Mouse (Mus musculus) forebrain, embryonic 15.5 days (tissue): ENCODE results near the gene Bglap2. TPM values are rescaled to one million over a fixed set of nuclear protein-coding genes. Genes with fewer than 3 reads are reported as not detected.

Source experiments
- ATAC-seq: fragments of 200-750 bp; cut with Nextera tagmentation; replicated peaks from 2 replicates; pipeline ENCODE4 v1.8.0; 2017; ENCODE audit warnings: mild to moderate bottlenecking, moderate TSS enrichment, moderate library complexity
- H3K27ac ChIP-seq: fragments of 300-500 bp; sonication (generic); replicated peaks from 2 replicates; pipeline ENCODE4 v1.5.1; 2015; ENCODE audit warnings: mild to moderate bottlenecking, inconsistent platforms
- H3K27me3 ChIP-seq: fragments of 300-500 bp; sonication (generic); 2 replicates; pipeline ENCODE4 v1.6.1; 2015; ENCODE audit warnings: inconsistent platforms
- H3K36me3 ChIP-seq: fragments of 300-500 bp; sonication (generic); 2 replicates; pipeline ENCODE4 v1.6.1; 2015; ENCODE audit warnings: mild to moderate bottlenecking, inconsistent platforms
- H3K4me1 ChIP-seq: fragments of 300-500 bp; sonication (generic); 2 replicates; pipeline ENCODE4 v1.6.1; 2015; ENCODE audit warnings: inconsistent platforms
- H3K4me2 ChIP-seq: fragments of 300-500 bp; sonication (generic); replicated peaks from 2 replicates; pipeline ENCODE4 v1.6.1; 2015; ENCODE audit warnings: mild to moderate bottlenecking, inconsistent platforms
- H3K4me3 ChIP-seq: fragments of 300-500 bp; sonication (generic); 2 replicates; pipeline ENCODE4 v1.5.1; 2015; ENCODE audit warnings: mild to moderate bottlenecking, inconsistent platforms
- H3K9ac ChIP-seq: fragments of 300-500 bp; sonication (generic); replicated peaks from 2 replicates; pipeline ENCODE4 v1.6.1; 2015; ENCODE audit warnings: mild to moderate bottlenecking, inconsistent platforms
- H3K9me3 ChIP-seq: fragments of 300-500 bp; sonication (generic); 2 replicates; pipeline ENCODE4 v1.6.1; 2016; ENCODE audit warnings: inconsistent platforms
- WGBS: fragments of 180-500 bp; shearing (Covaris S2); methylation state at CpG from one replicate; pipeline ENCODE4 v1.1.7; 2015; ENCODE audit warnings: mixed read lengths; 5-methylcytosine and 5-hydroxymethylcytosine counted together
- polyA plus RNA-seq: library from polyadenylated mRNA; unstranded; fragments of >200 nt; fragmentation: Nextera tagmentation; extraction: Ambion mirVana; gene quantifications from 2 replicates; pipeline ENCODE4 v1.2.1, GENCODE M21; 2015

Gene Bglap2
- polyA plus RNA-seq, 1 experiment from 2014 or later, result not detected

GRCm38 (mm10) chr3:88334902-88335435, 43.5 kb downstream of the Bglap2 start:
- 38% methylated on average over 3 of the region's 3 CpGs for WGBS
- H3K27ac ChIP-seq, result no peak overlapping the region
- H3K27me3 ChIP-seq, result no peaks in the 10 kb centered on the region
- no peak for ATAC-seq
- H3K36me3 ChIP-seq, result no peaks in the 10 kb centered on the region
- H3K4me2 ChIP-seq, result peak overlapping the region; percentile 72
- no peaks in the 10 kb centered on the region for H3K9me3 ChIP-seq
- peaks cover 20% of the 10 kb centered on the region for H3K4me1 ChIP-seq
- H3K9ac ChIP-seq, result peak overlapping the region; percentile 66
- peak overlapping the region; percentile 71 for H3K4me3 ChIP-seq

- Histone ChIP-seq H3K27me3 (no peaks in the 10 kb centered on the region), H3K27ac (no peak overlapping the region), H3K9me3 (no peaks in the 10 kb centered on the region), H3K4me2 (no peak overlapping the region), H3K4me3 (no peak overlapping the region), H3K4me1 (peaks cover 20% of the 10 kb centered on the region), H3K36me3 (no peaks in the 10 kb centered on the region), H3K9ac (no peak overlapping the region)
- ATAC-seq, result no peak
- WGBS, result 63% methylated on average over 12 of the region's 12 CpGs
Measured at GRCm38 (mm10) chr3:88334029-88334658, 44.4 kb downstream of the Bglap2 start.

GRCm38 (mm10) chr3:88331282-88331681, 47.2 kb downstream of the Bglap2 start:
- Histone ChIP-seq H3K27ac (no peak overlapping the region), H3K4me2 (no peak overlapping the region), H3K4me3 (no peak overlapping the region), H3K27me3 (no peaks in the 10 kb centered on the region), H3K9ac (no peak overlapping the region), H3K4me1 (peaks cover 8% of the 10 kb centered on the region), H3K36me3 (peaks cover 6% of the 10 kb centered on the region; the same call in 1 of the 2 replicates), H3K9me3 (no peaks in the 10 kb centered on the region)
- ATAC-seq, result no peak
- 16% methylated on average over 2 of the region's 2 CpGs for WGBS

- 81% methylated on average over 5 of the region's 5 CpGs for WGBS
- H3K36me3 ChIP-seq, result peaks cover 6% of the 10 kb centered on the region; the same call in 1 of the 2 replicates
Measured at GRCm38 (mm10) chr3:88328956-88329355, 49.5 kb downstream of the Bglap2 start.

More at GRCm38 (mm10) chr3:88328956-88329355, 49.5 kb downstream of the Bglap2 start:
- Histone ChIP-seq H3K4me1 (peaks cover 14% of the 10 kb centered on the region), H3K27me3 (no peaks in the 10 kb centered on the region), H3K27ac (no peak overlapping the region), H3K9me3 (no peaks in the 10 kb centered on the region), H3K4me2 (no peak overlapping the region), H3K9ac (no peak overlapping the region), H3K4me3 (no peak overlapping the region)
- no peak for ATAC-seq

Other genes with a start within 250 kb of the Bglap2 start
- 20.1 and 21.3 TPM in 2 replicates for gene Mef2d, start 236.3 kb downstream of the Bglap2 start, polyA plus RNA-seq
- gene Rhbg, start 124.0 kb downstream of the Bglap2 start, polyA plus RNA-seq, result 0.10 and 0.14 TPM in 2 replicates
- 0.23 TPM in 1 of 2 replicates, not detected in the other for gene Gm38392, start 91.5 kb downstream of the Bglap2 start, polyA plus RNA-seq
- 9.2 and 9.6 TPM in 2 replicates for gene Tsacc, start 81.7 kb downstream of the Bglap2 start, polyA plus RNA-seq
- gene Cct3, start 81.6 kb downstream of the Bglap2 start, polyA plus RNA-seq, result 523 and 531 TPM in 2 replicates
- 103 and 105 TPM in 2 replicates for gene Glmp, start 53.7 kb downstream of the Bglap2 start, polyA plus RNA-seq
- gene Tmem79, start 42.6 kb downstream of the Bglap2 start, polyA plus RNA-seq, result 1.7 and 2.0 TPM in 2 replicates
- 59.8 and 65.1 TPM in 2 replicates for gene Smg5, start 42.4 kb downstream of the Bglap2 start, polyA plus RNA-seq
- gene Paqr6, start 14.1 kb downstream of the Bglap2 start, polyA plus RNA-seq, result 0.94 and 1.0 TPM in 2 replicates
- 0.27 TPM in 1 of 2 replicates, not detected in the other for gene Bglap3, start 6.0 kb downstream of the Bglap2 start, polyA plus RNA-seq
- gene Bglap, start 5.8 kb upstream of the Bglap2 start, polyA plus RNA-seq, result not detected in 2 replicates
- 55.1 and 64.8 TPM in 2 replicates for gene Pmf1, start 31.6 kb upstream of the Bglap2 start, polyA plus RNA-seq
- 31.3 and 33.2 TPM in 2 replicates for gene Slc25a44, start 46.4 kb upstream of the Bglap2 start, polyA plus RNA-seq
- 16.3 and 17.7 TPM in 2 replicates for gene Sema4a, start 82.5 kb upstream of the Bglap2 start, polyA plus RNA-seq
- 23.4 and 27.5 TPM in 2 replicates for gene Lmna, start 131.3 kb upstream of the Bglap2 start, polyA plus RNA-seq
- 50.6 and 55.6 TPM in 2 replicates for gene Mex3a, start 153.7 kb upstream of the Bglap2 start, polyA plus RNA-seq
- gene Rab25, start 169.6 kb upstream of the Bglap2 start, polyA plus RNA-seq, result 0.15 and 0.28 TPM in 2 replicates
- gene Lamtor2, start 174.4 kb upstream of the Bglap2 start, polyA plus RNA-seq, result 169 and 187 TPM in 2 replicates
- 45.8 and 47.6 TPM in 2 replicates for gene Ubqln4, start 175.1 kb upstream of the Bglap2 start, polyA plus RNA-seq
- gene Ssr2, start 197.2 kb upstream of the Bglap2 start, polyA plus RNA-seq, result 133 and 134 TPM in 2 replicates
- gene Arhgef2, start 227.3 kb upstream of the Bglap2 start, polyA plus RNA-seq, result 192 and 193 TPM in 2 replicates